Mouse (Mus musculus) liver, postnatal 0 days (tissue): ENCODE data around the gene Fignl2.

ENCODE experiments used
- CTCF ChIP-seq: sonication (generic); IDR thresholded peaks from 2 replicates; pipeline ENCODE4 v1.5.1; 2016; ENCODE audit warnings: antibody characterized with exemption, low read depth
- EP300 ChIP-seq: IDR thresholded peaks from 2 replicates; pipeline ENCODE4 v1.6.1; 2016; ENCODE audit warnings: antibody characterized with exemption, low read depth, mild to moderate bottlenecking

GRCm38 (mm10) chr15:101081035-101081548 is 2.7 kb upstream of the Fignl2 start:
- TF ChIP-seq CTCF (no peak), EP300 (no peak)
